Mouse (Mus musculus) liver, postnatal 0 days (tissue): Measurements from ENCODE around the gene Pgap3.

Experiments used
- CTCF ChIP-seq: sonication (generic); IDR thresholded peaks from 2 replicates; pipeline ENCODE4 v1.5.1; 2016; ENCODE audit warnings: antibody characterized with exemption, low read depth
- EP300 ChIP-seq: IDR thresholded peaks from 2 replicates; pipeline ENCODE4 v1.6.1; 2016; ENCODE audit warnings: antibody characterized with exemption, low read depth, mild to moderate bottlenecking

GRCm38 (mm10) chr11:98380106-98380505 is 20.2 kb downstream of the Pgap3 start:
- no peak for TF ChIP-seq CTCF
- TF ChIP-seq EP300, result no peak
